Mouse (Mus musculus) ES-Bruce4 (cell line): Measurements from ENCODE around the gene Fam129b.

ENCODE experiments used
- CTCF ChIP-seq: IDR thresholded peaks from one replicate; pipeline ENCODE4 v1.8.1; 2011; ENCODE audit warnings: low read depth, low read length
- POLR2A ChIP-seq: IDR thresholded peaks from one replicate; pipeline ENCODE4 v1.8.1; 2011; ENCODE audit warnings: low read length; ENCODE audit not compliant: insufficient read depth

- TF ChIP-seq POLR2A: no peak
- TF ChIP-seq CTCF: no peak
Observed at GRCm38 (mm10) chr2:32838147-32838884, 37.6 kb upstream of the Fam129b start.
